Mouse (Mus musculus) limb, embryonic 14.5 days (tissue): ENCODE measurements around the gene Colgalt2. TPM values are rescaled to one million over a fixed set of nuclear protein-coding genes. Genes with fewer than 3 reads are reported as not detected.

Experiments used
- ATAC-seq: fragments of 200-750 bp; cut with Nextera tagmentation; 2 replicates; pipeline ENCODE4 v1.8.0; 2017; ENCODE audit warnings: low read depth, moderate number of reproducible peaks, moderate TSS enrichment; ENCODE audit not compliant: low FRiP score
- DNase-seq: peaks from one replicate; pipeline ENCODE4 v3.0.0-alpha.2; 2015; ENCODE audit warnings: low spot score
- H3K27ac ChIP-seq: fragments of 300-500 bp; sonication (generic); replicated peaks from 2 replicates; pipeline ENCODE4 v1.5.1; 2014; ENCODE audit warnings: low read depth, mild to moderate bottlenecking, low read length, moderate library complexity, mixed read lengths
- H3K27me3 ChIP-seq: fragments of 300-500 bp; sonication (generic); 2 replicates; pipeline ENCODE4 v1.6.1; 2014; ENCODE audit warnings: low read length, mixed read lengths; ENCODE audit not compliant: control insufficient read depth, insufficient read depth
- H3K36me3 ChIP-seq: fragments of 300-500 bp; sonication (generic); 2 replicates; pipeline ENCODE4 v1.6.1; 2014; ENCODE audit warnings: mild to moderate bottlenecking, low read length, moderate library complexity, mixed read lengths; ENCODE audit not compliant: control insufficient read depth, insufficient read depth
- H3K4me1 ChIP-seq: fragments of 300-500 bp; sonication (generic); 2 replicates; pipeline ENCODE4 v1.6.1; 2014; ENCODE audit warnings: antibody characterized with exemption, low read length, mixed read lengths; ENCODE audit not compliant: control insufficient read depth, insufficient read depth
- H3K4me2 ChIP-seq: fragments of 300-500 bp; sonication (generic); replicated peaks from 2 replicates; pipeline ENCODE4 v1.6.1; 2014; ENCODE audit warnings: low read depth, mild to moderate bottlenecking, low read length, moderate library complexity; ENCODE audit not compliant: severe bottlenecking
- H3K4me3 ChIP-seq: fragments of 300-500 bp; sonication (generic); replicated peaks from 2 replicates; pipeline ENCODE4 v1.5.1; 2014; ENCODE audit warnings: low read length
- H3K9ac ChIP-seq: fragments of 300-500 bp; sonication (generic); 2 replicates; pipeline ENCODE4 v1.6.1; 2014; ENCODE audit warnings: mild to moderate bottlenecking, low read depth, low read length, moderate library complexity; ENCODE audit not compliant: severe bottlenecking
- H3K9me3 ChIP-seq: fragments of 300-500 bp; sonication (generic); 2 replicates; pipeline ENCODE4 v1.6.1; 2016; ENCODE audit warnings: low read length; ENCODE audit not compliant: control insufficient read depth
- POLR2A ChIP-seq: fragments of 200-500 bp; IDR thresholded peaks from 2 replicates; pipeline ENCODE4 v1.8.0; 2012; ENCODE audit warnings: inconsistent platforms, mild to moderate bottlenecking, moderate library complexity, borderline replicate concordance; ENCODE audit not compliant: insufficient read depth, insufficient read length; ENCODE audit errors: extremely low read depth
- WGBS: fragments of 180-500 bp; shearing (Covaris S2); extraction: QIAGEN DNeasy Blood & Tissue Kit; methylation state at CpG from one replicate; pipeline ENCODE4 v1.1.7; 2014; 5-methylcytosine and 5-hydroxymethylcytosine counted together
- polyA plus RNA-seq, 2 experiments: library from polyadenylated mRNA; depleted of rRNA in 1 of 2; stranded (reverse) in 1 of 2; unstranded in 1 of 2; fragments of >200 nt; fragmentation: Nextera tagmentation in 1 of 2; extraction: Ambion mirVana in 1 of 2; gene quantifications; 2 replicates each; pipeline versions ENCODE4 v1.2.1 to v1.2.3; 2012 to 2014

The Colgalt2 gene
- polyA plus RNA-seq, 2 experiments: 8.1 to 16.3 TPM

DNA sequence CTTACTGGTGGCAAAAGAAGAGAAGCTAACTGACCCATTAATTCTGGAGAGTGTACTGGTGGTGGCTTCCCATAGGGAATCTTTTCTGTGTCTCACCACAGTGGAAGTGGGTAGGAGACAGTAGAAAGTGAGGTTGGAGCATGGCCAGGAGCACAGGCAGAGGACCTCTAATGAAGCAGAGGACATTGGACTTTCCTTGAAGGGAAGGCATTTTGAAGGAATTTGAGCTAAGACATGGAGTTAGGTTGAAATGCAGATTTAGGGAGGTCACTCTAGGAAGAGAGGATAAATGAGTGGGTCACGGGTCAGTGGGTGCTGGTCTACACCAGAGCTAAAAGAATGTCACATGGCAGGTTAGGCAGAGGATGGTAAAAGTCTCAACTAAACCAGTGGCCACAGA lies 91.2 kb downstream of the Colgalt2 start:
- ATAC-seq (no peak), DNase-seq (no peak)
- H3K4me2 ChIP-seq: no peak overlapping the region
- no peaks in the 10 kb centered on the region for H3K36me3 ChIP-seq
- no peak overlapping the region for H3K9ac ChIP-seq
- H3K9me3 ChIP-seq: no peaks in the 10 kb centered on the region
- no peak overlapping the region for H3K27ac ChIP-seq
- WGBS: 69% methylated on average over 1 of the region's 1 CpGs
- no peaks in the 10 kb centered on the region for H3K27me3 ChIP-seq
- no peaks in the 10 kb centered on the region for H3K4me1 ChIP-seq
- no peak overlapping the region for H3K4me3 ChIP-seq
- no peak for TF ChIP-seq POLR2A

DNA sequence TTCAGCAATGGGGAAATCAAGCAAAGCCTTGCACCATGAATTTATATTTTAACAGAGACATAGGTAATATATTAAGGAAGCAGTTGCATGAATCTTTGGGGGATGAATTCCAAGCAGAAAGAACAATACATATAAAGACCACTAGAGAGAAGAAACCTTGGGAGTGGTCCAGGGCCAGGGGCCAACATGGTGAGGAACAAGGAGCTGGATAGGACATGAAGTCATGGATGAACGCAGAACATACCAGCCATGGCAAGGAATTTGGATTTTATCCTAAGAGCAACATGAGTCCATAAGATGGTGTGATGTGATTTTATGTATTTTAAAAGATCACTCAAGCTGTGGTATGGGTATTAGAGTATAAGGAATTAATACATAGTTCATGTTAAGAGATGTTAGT lies 92.6 kb downstream of the Colgalt2 start:
- H3K9me3 ChIP-seq: no peaks in the 10 kb centered on the region
- H3K27ac ChIP-seq: no peak overlapping the region
- H3K4me1 ChIP-seq: no peaks in the 10 kb centered on the region
- ATAC-seq: peak; percentile 80
- TF ChIP-seq POLR2A: no peak
- no peaks in the 10 kb centered on the region for H3K36me3 ChIP-seq
- peak; percentile 35 for DNase-seq
- H3K4me2 ChIP-seq: no peak overlapping the region
- H3K27me3 ChIP-seq: no peaks in the 10 kb centered on the region
- no peak overlapping the region for H3K9ac ChIP-seq
- H3K4me3 ChIP-seq: no peak overlapping the region
- WGBS: 97% methylated on average over 1 of the region's 1 CpGs

DNA sequence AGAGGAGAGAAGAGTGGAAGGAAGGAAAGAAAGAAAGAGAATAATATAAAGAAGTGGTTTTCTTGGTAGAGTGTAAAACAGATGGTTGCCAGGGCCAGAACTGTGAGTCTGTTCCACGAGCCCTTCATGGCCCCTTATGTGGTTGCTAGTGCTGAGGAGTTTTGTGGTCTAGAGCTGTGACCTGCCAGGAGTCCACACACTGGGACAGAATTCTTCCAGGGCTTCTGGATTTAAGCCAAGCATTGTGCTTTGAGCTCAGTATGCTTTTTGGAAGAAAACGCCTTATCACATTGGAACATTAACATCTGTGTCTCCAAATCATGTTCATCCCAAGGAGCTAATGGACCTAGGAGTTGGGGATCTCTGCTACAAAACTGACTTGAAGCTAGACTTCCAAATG lies 97.2 kb downstream of the Colgalt2 start:
- Histone ChIP-seq H3K4me3 (no peak overlapping the region), H3K27me3 (no peaks in the 10 kb centered on the region), H3K9me3 (no peaks in the 10 kb centered on the region), H3K4me2 (no peak overlapping the region), H3K27ac (0 out of 2 replicates have a peak overlapping the region, but pooled peaks have one; percentile 22), H3K9ac (no peak overlapping the region), H3K4me1 (no peaks in the 10 kb centered on the region), H3K36me3 (no peaks in the 10 kb centered on the region)
- no peak for TF ChIP-seq POLR2A
- ATAC-seq: no peak
- WGBS: 55% methylated on average over 2 of the region's 2 CpGs
- peak; percentile 41 for DNase-seq

DNA sequence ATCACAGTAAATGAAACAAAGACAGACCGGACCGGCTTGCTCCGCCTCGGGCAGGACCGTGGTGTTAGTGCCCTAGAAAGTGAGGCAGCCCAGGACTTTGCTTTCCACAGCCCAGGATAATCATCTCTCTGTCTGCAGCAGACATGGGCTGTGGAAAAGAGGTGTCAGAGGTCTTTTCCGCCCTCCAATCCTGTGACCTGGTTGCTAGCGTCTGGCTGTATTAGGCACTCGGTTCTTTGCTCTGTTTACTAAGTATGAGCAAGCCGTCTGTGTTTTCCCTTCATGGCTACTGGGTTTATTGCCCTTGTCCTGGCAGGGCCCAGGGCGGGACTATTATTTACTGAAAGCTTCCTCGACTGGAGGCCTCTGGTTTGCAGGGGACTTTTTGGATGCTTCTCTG lies 98.0 kb downstream of the Colgalt2 start:
- Histone ChIP-seq H3K4me2 (no peak overlapping the region), H3K27me3 (no peaks in the 10 kb centered on the region), H3K4me1 (no peaks in the 10 kb centered on the region), H3K4me3 (no peak overlapping the region), H3K9me3 (no peaks in the 10 kb centered on the region), H3K36me3 (no peaks in the 10 kb centered on the region), H3K9ac (0 out of 2 replicates have a peak overlapping the region, but pooled peaks have one; percentile 41), H3K27ac (peak overlapping the region; percentile 45; the same call in 1 of the 2 replicates)
- DNase-seq (no peak), ATAC-seq (peak; percentile 19; the same call in 1 of the 2 replicates)
- TF ChIP-seq POLR2A: no peak
- WGBS: 33% methylated on average over 11 of the region's 11 CpGs

DNA sequence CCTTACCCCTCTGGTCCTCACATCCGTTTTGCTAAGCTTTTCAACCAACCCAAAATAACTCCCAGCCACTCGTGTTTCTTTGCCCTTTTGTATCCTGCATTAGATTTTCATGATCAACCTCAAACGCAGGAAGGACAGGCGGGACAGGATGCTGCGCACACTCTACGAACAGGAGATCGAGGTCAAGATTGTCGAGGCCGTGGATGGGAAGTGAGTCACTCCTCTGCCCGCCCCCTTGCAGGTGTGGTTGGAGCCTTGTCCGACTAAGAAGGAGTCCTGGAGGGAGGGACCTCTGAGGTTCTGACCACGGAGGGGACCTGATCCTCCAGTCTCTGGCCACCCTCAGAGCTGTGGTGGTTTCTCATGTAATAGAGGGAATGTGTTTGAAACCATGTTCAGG lies 100.2 kb downstream of the Colgalt2 start:
- no peak for TF ChIP-seq POLR2A

DNA sequence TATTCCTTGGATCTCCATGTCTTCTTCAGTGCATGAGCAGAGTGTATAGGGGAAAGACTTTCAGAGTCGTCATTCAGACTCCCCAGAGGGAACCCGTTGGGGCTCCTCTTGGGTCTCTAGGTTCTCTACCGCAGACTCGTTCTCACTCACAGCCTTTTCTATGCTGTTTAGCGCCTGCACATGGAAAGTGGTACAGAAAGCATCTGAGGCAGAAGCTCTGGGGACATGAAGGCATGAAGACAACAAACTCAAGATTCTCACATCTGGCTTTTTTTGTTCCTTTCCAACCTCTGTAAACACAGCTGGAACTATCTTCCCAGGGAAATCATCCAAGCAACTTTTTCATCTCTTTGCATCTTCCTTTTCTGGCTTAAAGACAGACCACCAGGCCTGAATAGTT lies 106.5 kb downstream of the Colgalt2 start:
- no peaks in the 10 kb centered on the region for H3K9me3 ChIP-seq
- ATAC-seq: no peak
- no peak for DNase-seq
- no peak overlapping the region for H3K9ac ChIP-seq
- 91% methylated on average over 5 of the region's 5 CpGs for WGBS
- TF ChIP-seq POLR2A: no peak
- H3K4me3 ChIP-seq: no peak overlapping the region
- H3K27me3 ChIP-seq: no peaks in the 10 kb centered on the region
- H3K27ac ChIP-seq: no peak overlapping the region
- H3K4me2 ChIP-seq: no peak overlapping the region
- H3K4me1 ChIP-seq: no peaks in the 10 kb centered on the region
- peaks cover 6% of the 10 kb centered on the region; the same call in 1 of the 2 replicates for H3K36me3 ChIP-seq

More for the DNA sequence above, 100.2 kb downstream of the Colgalt2 start:
- Histone ChIP-seq H3K36me3 (no peaks in the 10 kb centered on the region), H3K4me2 (no peak overlapping the region), H3K9me3 (no peaks in the 10 kb centered on the region), H3K27ac (no peak overlapping the region), H3K4me3 (no peak overlapping the region), H3K9ac (no peak overlapping the region), H3K4me1 (no peaks in the 10 kb centered on the region), H3K27me3 (no peaks in the 10 kb centered on the region)
- ATAC-seq (no peak), DNase-seq (no peak)
- WGBS: 80% methylated on average over 12 of the region's 12 CpGs
